Mouse (Mus musculus): ENCODE measurements around the gene Tvp23a. TPM values are rescaled to one million over a fixed set of nuclear protein-coding genes. Genes with fewer than 3 reads are reported as not detected.

Tvp23a gene
- polyA plus RNA-seq, 1 experiment from 2014 or later: 0.51 TPM

GRCm38 (mm10) chr16:10420447-10421054, 26.6 kb downstream of the Tvp23a start:
- H3K36me3 ChIP-seq (ENCODE audit: control insufficient read depth, insufficient read depth): peaks cover 34% of the 10 kb centered on the region
- ATAC-seq (ENCODE audit: low read depth): no peak

GRCm38 (mm10) chr16:10417723-10418259, 29.4 kb downstream of the Tvp23a start:
- no peaks in the 10 kb centered on the region for H3K9me3 ChIP-seq (replicated peaks; ENCODE audit: control insufficient read depth, low read length)
- H3K9ac ChIP-seq (ENCODE audit: low read depth, low read length): no peak overlapping the region
- no peak for ATAC-seq (ENCODE audit: low read depth)
- H3K27me3 ChIP-seq (ENCODE audit: control insufficient read depth, insufficient read depth, low read depth, low read length): no peaks in the 10 kb centered on the region
- 82% methylated on average over 9 of the region's 9 CpGs for WGBS (ENCODE audit: insufficient replicate concordance)
- no peak overlapping the region for H3K4me2 ChIP-seq (ENCODE audit: low read depth, low read length)
- H3K27ac ChIP-seq (ENCODE audit: low read length): no peak overlapping the region
- H3K4me3 ChIP-seq (ENCODE audit: low read depth, low read length): no peak overlapping the region
- H3K36me3 ChIP-seq (ENCODE audit: control insufficient read depth, insufficient read depth): peaks cover 25% of the 10 kb centered on the region
- H3K4me1 ChIP-seq (ENCODE audit: control insufficient read depth, low read depth, low read length): peaks cover under 1% of the 10 kb centered on the region

More at GRCm38 (mm10) chr16:10420447-10421054, 26.6 kb downstream of the Tvp23a start:
- no peak overlapping the region for H3K27ac ChIP-seq (ENCODE audit: low read length)
- no peak overlapping the region for H3K9ac ChIP-seq (ENCODE audit: low read depth, low read length)
- H3K27me3 ChIP-seq (ENCODE audit: control insufficient read depth, insufficient read depth, low read depth, low read length): no peaks in the 10 kb centered on the region
- 76% methylated on average over 9 of the region's 9 CpGs for WGBS (ENCODE audit: insufficient replicate concordance)
- H3K4me1 ChIP-seq (ENCODE audit: control insufficient read depth, low read depth, low read length): no peaks in the 10 kb centered on the region
- no peak overlapping the region for H3K4me3 ChIP-seq (ENCODE audit: low read depth, low read length)
- H3K9me3 ChIP-seq (replicated peaks; ENCODE audit: control insufficient read depth, low read length): no peaks in the 10 kb centered on the region
- no peak overlapping the region for H3K4me2 ChIP-seq (ENCODE audit: low read depth, low read length)

- H3K4me3 ChIP-seq (ENCODE audit: low read depth, low read length): no peak overlapping the region
- H3K9me3 ChIP-seq (replicated peaks; ENCODE audit: control insufficient read depth, low read length): no peaks in the 10 kb centered on the region
- H3K4me1 ChIP-seq (ENCODE audit: control insufficient read depth, low read depth, low read length): peaks cover 7% of the 10 kb centered on the region
- H3K9ac ChIP-seq (ENCODE audit: low read depth, low read length): no peak overlapping the region
- no peaks in the 10 kb centered on the region for H3K27me3 ChIP-seq (ENCODE audit: control insufficient read depth, insufficient read depth, low read depth, low read length)
- no peak for ATAC-seq (ENCODE audit: low read depth)
- no peak overlapping the region for H3K4me2 ChIP-seq (ENCODE audit: low read depth, low read length)
- WGBS (ENCODE audit: insufficient replicate concordance): 79% methylated on average over 4 of the region's 4 CpGs
- H3K36me3 ChIP-seq (ENCODE audit: control insufficient read depth, insufficient read depth): peaks cover 23% of the 10 kb centered on the region
- no peak overlapping the region for H3K27ac ChIP-seq (ENCODE audit: low read length)
These were observed 30.3 kb downstream of the Tvp23a start for GRCm38 (mm10) chr16:10416866-10417265.

- Histone ChIP-seq H3K9me3 (replicated peaks; ENCODE audit: control insufficient read depth, low read length) (no peaks in the 10 kb centered on the region), H3K27ac (ENCODE audit: low read length) (no peak overlapping the region), H3K4me1 (ENCODE audit: control insufficient read depth, low read depth, low read length) (peaks cover 13% of the 10 kb centered on the region), H3K9ac (ENCODE audit: low read depth, low read length) (no peak overlapping the region), H3K36me3 (ENCODE audit: control insufficient read depth, insufficient read depth) (peaks cover 17% of the 10 kb centered on the region), H3K27me3 (ENCODE audit: control insufficient read depth, insufficient read depth, low read depth, low read length) (no peaks in the 10 kb centered on the region), H3K4me2 (ENCODE audit: low read depth, low read length) (no peak overlapping the region), H3K4me3 (ENCODE audit: low read depth, low read length) (no peak overlapping the region)
- no peak for ATAC-seq (ENCODE audit: low read depth)
- WGBS (ENCODE audit: insufficient replicate concordance): 76% methylated on average over 6 of the region's 6 CpGs
These were observed 31.2 kb downstream of the Tvp23a start for GRCm38 (mm10) chr16:10415976-10416375.

- ATAC-seq (ENCODE audit: low read depth): peak; percentile 96
- H3K27me3 ChIP-seq (ENCODE audit: control insufficient read depth, insufficient read depth, low read depth, low read length): no peaks in the 10 kb centered on the region
- H3K4me3 ChIP-seq (ENCODE audit: low read depth, low read length): peak within 1 kb of the TSS; percentile 95
- peak within 1 kb of the TSS; percentile 90 for H3K4me2 ChIP-seq (ENCODE audit: low read depth, low read length)
- H3K9ac ChIP-seq (ENCODE audit: low read depth, low read length): peak within 1 kb of the TSS; percentile 86
- WGBS (ENCODE audit: insufficient replicate concordance): 2% methylated on average over 56 of the region's 56 CpGs
- H3K36me3 ChIP-seq (ENCODE audit: control insufficient read depth, insufficient read depth): peaks cover 15% of the 10 kb centered on the region
- no peaks in the 10 kb centered on the region for H3K9me3 ChIP-seq (replicated peaks; ENCODE audit: control insufficient read depth, low read length)
- peaks cover 14% of the 10 kb centered on the region for H3K4me1 ChIP-seq (ENCODE audit: control insufficient read depth, low read depth, low read length)
- H3K27ac ChIP-seq (ENCODE audit: low read length): peak within 1 kb of the TSS; percentile 95
These were observed 35.1 kb downstream of the Tvp23a start, which contains the start of gene Nubp1 for GRCm38 (mm10) chr16:10411764-10412746. Nubp1 (plus strand) TSS chr16:10411948.

GRCm38 (mm10) chr16:10399160-10399559, 48.0 kb downstream of the Tvp23a start:
- H3K4me3 ChIP-seq (ENCODE audit: low read depth, low read length): no peak overlapping the region
- WGBS (ENCODE audit: insufficient replicate concordance): 26% methylated on average over 7 of the region's 7 CpGs
- H3K4me2 ChIP-seq (ENCODE audit: low read depth, low read length): no peak overlapping the region
- H3K9me3 ChIP-seq (replicated peaks; ENCODE audit: control insufficient read depth, low read length): no peaks in the 10 kb centered on the region
- no peaks in the 10 kb centered on the region for H3K4me1 ChIP-seq (ENCODE audit: control insufficient read depth, low read depth, low read length)
- no peak for ATAC-seq (ENCODE audit: low read depth)
- H3K9ac ChIP-seq (ENCODE audit: low read depth, low read length): no peak overlapping the region
- H3K27me3 ChIP-seq (ENCODE audit: control insufficient read depth, insufficient read depth, low read depth, low read length): peaks cover 2% of the 10 kb centered on the region; the same call in 1 of the 2 replicates
- H3K27ac ChIP-seq (ENCODE audit: low read length): no peak overlapping the region
- H3K36me3 ChIP-seq (ENCODE audit: control insufficient read depth, insufficient read depth): no peaks in the 10 kb centered on the region

GRCm38 (mm10) chr16:10398755-10399154, 48.4 kb downstream of the Tvp23a start:
- H3K9ac ChIP-seq (ENCODE audit: low read depth, low read length): no peak overlapping the region
- no peaks in the 10 kb centered on the region for H3K9me3 ChIP-seq (replicated peaks; ENCODE audit: control insufficient read depth, low read length)
- H3K36me3 ChIP-seq (ENCODE audit: control insufficient read depth, insufficient read depth): no peaks in the 10 kb centered on the region
- 50% methylated on average over 5 of the region's 5 CpGs for WGBS (ENCODE audit: insufficient replicate concordance)
- H3K27me3 ChIP-seq (ENCODE audit: control insufficient read depth, insufficient read depth, low read depth, low read length): peaks cover 2% of the 10 kb centered on the region; the same call in 1 of the 2 replicates
- ATAC-seq (ENCODE audit: low read depth): no peak
- H3K27ac ChIP-seq (ENCODE audit: low read length): no peak overlapping the region
- no peaks in the 10 kb centered on the region for H3K4me1 ChIP-seq (ENCODE audit: control insufficient read depth, low read depth, low read length)
- H3K4me3 ChIP-seq (ENCODE audit: low read depth, low read length): no peak overlapping the region
- H3K4me2 ChIP-seq (ENCODE audit: low read depth, low read length): no peak overlapping the region

- 15% methylated on average over 37 of the region's 37 CpGs for WGBS (ENCODE audit: insufficient replicate concordance)
- Histone ChIP-seq H3K36me3 (ENCODE audit: control insufficient read depth, insufficient read depth) (no peaks in the 10 kb centered on the region), H3K27ac (ENCODE audit: low read length) (no peak within 1 kb of the TSS), H3K9me3 (replicated peaks; ENCODE audit: control insufficient read depth, low read length) (no peaks in the 10 kb centered on the region), H3K4me3 (ENCODE audit: low read depth, low read length) (no peak within 1 kb of the TSS), H3K9ac (ENCODE audit: low read depth, low read length) (no peak within 1 kb of the TSS), H3K4me2 (ENCODE audit: low read depth, low read length) (no peak within 1 kb of the TSS), H3K27me3 (ENCODE audit: control insufficient read depth, insufficient read depth, low read depth, low read length) (peaks cover 2% of the 10 kb centered on the region; the same call in 1 of the 2 replicates), H3K4me1 (ENCODE audit: control insufficient read depth, low read depth, low read length) (no peaks in the 10 kb centered on the region)
- no peak; the same call in 1 of the 2 replicates for ATAC-seq (ENCODE audit: low read depth)
These were observed 52.2 kb downstream of the Tvp23a start, which contains the start of gene Tekt5 for GRCm38 (mm10) chr16:10394699-10395540. Tekt5 (minus strand) TSS chr16:10395490.

Measured in liver, embryonic 16.5 days (tissue).